Comparison of ENCODE assay signal across 8 mouse cellular contexts in the genomic region with DNA sequence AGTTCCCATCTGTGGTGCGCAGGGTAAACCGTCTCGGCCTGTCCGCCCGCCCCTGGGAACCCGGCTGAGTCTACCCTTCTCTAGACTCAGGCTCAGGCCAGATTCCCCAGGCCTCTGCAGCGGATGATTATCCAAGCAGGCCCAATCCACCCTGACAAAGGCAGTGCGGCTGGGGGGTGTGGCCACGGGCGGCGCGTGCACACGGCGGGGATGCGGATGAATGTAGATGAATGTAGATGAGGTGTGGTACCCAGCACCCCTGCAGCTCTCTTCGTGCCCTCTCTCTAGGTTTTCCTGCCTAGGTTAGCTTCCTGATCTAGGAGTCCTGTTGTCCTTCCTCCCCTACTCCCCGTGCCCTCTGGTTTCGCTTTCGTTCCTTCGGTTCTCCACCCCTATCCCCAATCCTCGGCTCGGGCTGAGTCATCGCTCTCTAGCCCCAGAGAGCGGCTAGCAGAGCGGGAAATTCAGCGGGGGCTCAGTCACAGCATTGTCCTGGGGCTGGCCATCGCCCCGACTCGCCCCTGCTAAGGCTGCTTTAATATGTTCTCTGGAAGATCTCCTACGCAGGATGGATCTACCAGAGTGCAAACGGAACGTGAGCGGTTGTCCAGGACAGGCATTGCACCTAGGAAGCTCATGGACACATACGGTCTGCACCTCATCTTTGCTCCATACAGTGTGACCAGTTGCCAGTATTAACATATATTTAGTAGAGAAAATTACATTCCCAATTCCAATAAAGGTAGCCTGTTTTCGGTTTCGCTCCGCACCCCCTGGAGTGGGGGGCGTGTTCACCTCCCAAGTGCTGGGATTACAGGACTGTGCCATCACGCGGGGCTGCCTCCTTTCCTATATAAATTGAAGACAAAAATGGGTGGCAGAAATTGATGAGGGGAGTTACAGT. TPM values are rescaled to one million over a fixed set of nuclear protein-coding genes. Genes with fewer than 3 reads are reported as not detected.
DNase-seq lines count a peak whose midpoint lies in the region; ATAC-seq and TF ChIP-seq lines count a peak whose summit lies in the region.

No protein-coding gene starts in this region.

- H3K4me1 ChIP-seq in G1E (ENCODE audit: insufficient read depth, low read depth, low read length), result peaks cover 64% of the 10 kb centered on the region
- peaks cover 11% of the 10 kb centered on the region for H3K4me1 ChIP-seq in forebrain, embryonic 15.5 days
- H3K4me1 ChIP-seq in neural tube, embryonic 14.5 days (ENCODE audit: control insufficient read depth, insufficient read depth, low read length), result no peaks in the 10 kb centered on the region
- H3K4me1 ChIP-seq in testis, adult 2 months (ENCODE audit: control insufficient read depth, insufficient read depth, low read length), result peaks cover 11% of the 10 kb centered on the region

- H3K27me3 ChIP-seq in G1E (ENCODE audit: insufficient read depth, low read length), result no peaks in the 10 kb centered on the region
- H3K27me3 ChIP-seq in forebrain, embryonic 15.5 days, result no peaks in the 10 kb centered on the region
- no peaks in the 10 kb centered on the region for H3K27me3 ChIP-seq in neural tube, embryonic 14.5 days (ENCODE audit: control insufficient read depth, insufficient read depth, low read length)
- no peaks in the 10 kb centered on the region for H3K27me3 ChIP-seq in testis, adult 2 months (ENCODE audit: control insufficient read depth, insufficient read depth, low read length)

- H3K4me3 ChIP-seq in G1E (ENCODE audit: low read depth, low read length), result peak overlapping the region; percentile 77
- H3K4me3 ChIP-seq in forebrain, embryonic 15.5 days, result peak overlapping the region; percentile 67
- peak overlapping the region; percentile 45 for H3K4me3 ChIP-seq in neural tube, embryonic 14.5 days (ENCODE audit: low read depth, low read length)
- H3K4me3 ChIP-seq in testis, adult 2 months (ENCODE audit: control insufficient read depth, low read depth, low read length), result peak overlapping the region; percentile 86

- TF ChIP-seq CTCF in G1E (IDR thresholded peaks at IDR 0.05; ENCODE audit: low read depth, low read length), result no peak
- no peak for TF ChIP-seq CTCF in testis, adult 2 months (IDR thresholded peaks at IDR 0.05; ENCODE audit: control insufficient read depth, insufficient read depth, insufficient replicate concordance, low read depth, low read length)

- no peak for TF ChIP-seq POLR2A in testis, adult 2 months (IDR thresholded peaks at IDR 0.05; ENCODE audit: control insufficient read depth, low read depth, low read length)

- intact Hi-C loops in heart, postnatal 25 days (cut with DNase I), result loop anchor here (2.0 to 5.0 kb wide), 2 partner anchors 48 to 140 kb away; a partner anchor contains a TSS

- H3K27ac ChIP-seq in forebrain, embryonic 15.5 days (replicated peaks), result peak overlapping the region; percentile 89
- peak overlapping the region; percentile 94 for H3K27ac ChIP-seq in neural tube, embryonic 14.5 days (ENCODE audit: low read depth, low read length)
- peak overlapping the region; percentile 62 for H3K27ac ChIP-seq in testis, adult 2 months (ENCODE audit: control insufficient read depth, insufficient read depth, low read depth, low read length)

- peak; percentile 81 for DNase-seq in G1E (ENCODE audit: low spot score)
- DNase-seq in cerebellum, adult 11-12 months, result peak; percentile 85
- DNase-seq in heart, postnatal 25 days (ENCODE audit: low spot score), result peak; percentile 65
- peak; percentile 61 to 80 for DNase-seq in layer of hippocampus, adult 18-20 months (ENCODE audit: low spot score in 2 of 2)
- peak; percentile 82 to 84 for DNase-seq in lung, adult 18-20 months

- ATAC-seq in G1E (ENCODE audit: extremely low read depth, insufficient number of reproducible peaks, low FRiP score, poor library complexity, severe bottlenecking), result peak; percentile 56
- ATAC-seq in forebrain, embryonic 15.5 days (replicated peaks), result peak; percentile 97
- peak; percentile 95 for ATAC-seq in neural tube, embryonic 14.5 days (ENCODE audit: low read depth)

- 0 out of 2 replicates have a peak, but pooled peaks cover under 1% of the 10 kb centered on the region for H3K9me3 ChIP-seq in G1E (replicated peaks)
- no peaks in the 10 kb centered on the region for H3K9me3 ChIP-seq in forebrain, embryonic 15.5 days
- H3K9me3 ChIP-seq in neural tube, embryonic 14.5 days (ENCODE audit: control insufficient read depth, low read length), result no peaks in the 10 kb centered on the region

- peak overlapping the region; percentile 86 for H3K4me2 ChIP-seq in forebrain, embryonic 15.5 days (replicated peaks)
- H3K4me2 ChIP-seq in neural tube, embryonic 14.5 days (ENCODE audit: low read depth, low read length), result peak overlapping the region; percentile 76

- peak overlapping the region; percentile 86 for H3K9ac ChIP-seq in forebrain, embryonic 15.5 days (replicated peaks)
- H3K9ac ChIP-seq in neural tube, embryonic 14.5 days (replicated peaks; ENCODE audit: low read depth, low read length), result peak overlapping the region; percentile 88

- H3K36me3 ChIP-seq in G1E (replicated peaks), result no peaks in the 10 kb centered on the region
- H3K36me3 ChIP-seq in forebrain, embryonic 15.5 days, result no peaks in the 10 kb centered on the region
- no peaks in the 10 kb centered on the region for H3K36me3 ChIP-seq in neural tube, embryonic 14.5 days (ENCODE audit: control insufficient read depth, insufficient read depth, low read length)
- no peaks in the 10 kb centered on the region for H3K36me3 ChIP-seq in testis, adult 2 months (ENCODE audit: control insufficient read depth, insufficient read depth, low read length)

- WGBS in forebrain, embryonic 15.5 days, result under 1% methylated on average over 40 of the region's 40 CpGs
- WGBS in neural tube, embryonic 14.5 days, result under 1% methylated on average over 40 of the region's 40 CpGs

RNA-seq across cellular contexts. Expression of a gene that starts 46.2 kb away (rescaled TPM):
- total RNA-seq in G1E (2014; fragmentation: Nextera tagmentation), result 184 and 189 TPM in 2 replicates
- 31.4 and 34.7 TPM in 2 replicates for total RNA-seq in G1E (2017)
- 111 and 123 TPM in 2 replicates for polyA plus RNA-seq in G1E (2012)
- polyA plus RNA-seq in forebrain, embryonic 15.5 days (2015; fragmentation: Nextera tagmentation; extraction: Ambion mirVana), result 18.5 and 18.7 TPM in 2 replicates
- 10 to 100 TPM; 52.1 to 53.0 TPM for total RNA-seq in heart, postnatal 25 days (2021)
- 10 to 100 TPM; 89.7 to 90.3 TPM for total RNA-seq in layer of hippocampus, adult 18-20 months (2021)
- polyA plus RNA-seq in neural tube, embryonic 14.5 days (2014; fragmentation: Nextera tagmentation; extraction: Ambion mirVana), result 23.4 and 23.7 TPM in 2 replicates
- 123 and 129 TPM in 2 replicates for polyA plus RNA-seq in testis, adult 2 months (2012; rRNA removed)

Comparison
In these comparisons a context has a peak if more than half of its experiments do, and no peak if none do; other contexts are left out.
1. Peak in every context shown above with its lines: DNase-seq, ATAC-seq, H3K4me3 ChIP-seq and H3K27ac ChIP-seq.